Mouse (Mus musculus) heart, embryonic 12.5 days (tissue): ENCODE measurements around the gene Lrig3. TPM values are rescaled to one million over a fixed set of nuclear protein-coding genes. Genes with fewer than 3 reads are reported as not detected.

ENCODE experiments used
- ATAC-seq: fragments of 200-750 bp; cut with Nextera tagmentation; 2 replicates; pipeline ENCODE4 v1.8.0; 2017; ENCODE audit warnings: moderate TSS enrichment, moderate library complexity; ENCODE audit not compliant: insufficient number of reproducible peaks, low FRiP score
- H3K27ac ChIP-seq: fragments of 300-500 bp; sonication (generic); 2 replicates; pipeline ENCODE4 v1.5.1; 2016; ENCODE audit warnings: mild to moderate bottlenecking, moderate library complexity; ENCODE audit not compliant: poor library complexity, severe bottlenecking
- H3K27me3 ChIP-seq: fragments of 300-500 bp; sonication (generic); replicated peaks from 2 replicates; pipeline ENCODE4 v1.6.1; 2016; ENCODE audit warnings: mild to moderate bottlenecking, moderate library complexity
- H3K36me3 ChIP-seq: fragments of 300-500 bp; sonication (generic); 2 replicates; pipeline ENCODE4 v1.6.1; 2016; ENCODE audit warnings: mild to moderate bottlenecking, moderate library complexity
- H3K4me1 ChIP-seq: fragments of 300-500 bp; sonication (generic); replicated peaks from 2 replicates; pipeline ENCODE4 v1.6.1; 2016; ENCODE audit warnings: mild to moderate bottlenecking
- H3K4me2 ChIP-seq: fragments of 300-500 bp; sonication (generic); 2 replicates; pipeline ENCODE4 v1.6.1; 2016; ENCODE audit warnings: mild to moderate bottlenecking, moderate library complexity
- H3K4me3 ChIP-seq: fragments of 300-500 bp; sonication (generic); 2 replicates; pipeline ENCODE4 v1.5.1; 2016; ENCODE audit warnings: mild to moderate bottlenecking
- H3K9ac ChIP-seq: fragments of 300-500 bp; sonication (generic); 2 replicates; pipeline ENCODE4 v1.6.1; 2016; ENCODE audit warnings: mild to moderate bottlenecking, moderate library complexity
- H3K9me3 ChIP-seq: fragments of 300-500 bp; sonication (generic); replicated peaks from 2 replicates; pipeline ENCODE4 v1.6.1; 2016; ENCODE audit warnings: mild to moderate bottlenecking, moderate library complexity
- WGBS: fragments of 180-500 bp; shearing (Covaris S2); methylation state at CpG from one replicate; pipeline ENCODE4 v1.1.7; 2016; 5-methylcytosine and 5-hydroxymethylcytosine counted together
- polyA plus RNA-seq: library from polyadenylated mRNA; unstranded; fragments of >200 nt; fragmentation: Nextera tagmentation; extraction: Ambion mirVana; gene quantifications from 2 replicates; pipeline ENCODE4 v1.2.1, GENCODE M21; 2016

Gene Lrig3
- polyA plus RNA-seq: 1.8 and 2.0 TPM in 2 replicates

- Histone ChIP-seq H3K4me1 (peaks cover 15% of the 10 kb centered on the region), H3K27ac (no peak within 1 kb of the TSS), H3K9me3 (no peaks in the 10 kb centered on the region), H3K36me3 (no peaks in the 10 kb centered on the region), H3K9ac (peak within 1 kb of the TSS; percentile 78), H3K4me2 (peak within 1 kb of the TSS; percentile 95), H3K27me3 (peaks cover 61% of the 10 kb centered on the region), H3K4me3 (peak within 1 kb of the TSS; percentile 71)
- WGBS: under 1% methylated on average over 61 of the region's 62 CpGs
- peak; percentile 87 for ATAC-seq
These were observed at the start of gene Lrig3 for GRCm38 (mm10) chr10:125965968-125966480. Gene Lrig3 (plus strand): TSS chr10:125966168.

GRCm38 (mm10) chr10:125916781-125917180, 49.2 kb upstream of the Lrig3 start:
- no peak for ATAC-seq

GRCm38 (mm10) chr10:125917436-125917871, 48.5 kb upstream of the Lrig3 start:
- H3K4me3 ChIP-seq: no peak overlapping the region; the same call in 1 of the 2 replicates

More at GRCm38 (mm10) chr10:125916781-125917180, 49.2 kb upstream of the Lrig3 start:
- WGBS: 39% methylated on average over 6 of the region's 6 CpGs
- Histone ChIP-seq H3K27me3 (no peaks in the 10 kb centered on the region; the same call in 1 of the 2 replicates), H3K9ac (no peak overlapping the region), H3K4me2 (no peak overlapping the region; the same call in 1 of the 2 replicates), H3K9me3 (no peaks in the 10 kb centered on the region), H3K4me3 (no peak overlapping the region), H3K36me3 (no peaks in the 10 kb centered on the region), H3K27ac (no peak overlapping the region), H3K4me1 (0 out of 2 replicates have a peak, but pooled peaks cover 3% of the 10 kb centered on the region)

GRCm38 (mm10) chr10:125918994-125919393, 47.0 kb upstream of the Lrig3 start:
- Histone ChIP-seq H3K4me1 (0 out of 2 replicates have a peak, but pooled peaks cover 3% of the 10 kb centered on the region), H3K27me3 (no peaks in the 10 kb centered on the region; the same call in 1 of the 2 replicates), H3K4me2 (no peak overlapping the region), H3K27ac (no peak overlapping the region), H3K4me3 (no peak overlapping the region), H3K9ac (no peak overlapping the region), H3K36me3 (no peaks in the 10 kb centered on the region), H3K9me3 (peaks cover under 1% of the 10 kb centered on the region; the same call in 1 of the 2 replicates)
- 44% methylated on average over 1 of the region's 1 CpGs for WGBS
- no peak for ATAC-seq

More at GRCm38 (mm10) chr10:125917436-125917871, 48.5 kb upstream of the Lrig3 start:
- Histone ChIP-seq H3K36me3 (no peaks in the 10 kb centered on the region), H3K27ac (no peak overlapping the region), H3K9ac (no peak overlapping the region), H3K9me3 (no peaks in the 10 kb centered on the region), H3K4me1 (0 out of 2 replicates have a peak, but pooled peaks cover 3% of the 10 kb centered on the region), H3K4me2 (peak overlapping the region; percentile 59), H3K27me3 (no peaks in the 10 kb centered on the region; the same call in 1 of the 2 replicates)
- peak; percentile 51; the same call in 1 of the 2 replicates for ATAC-seq
- WGBS: 8% methylated on average over 9 of the region's 9 CpGs

- H3K9ac ChIP-seq: no peak overlapping the region
- peaks cover 6% of the 10 kb centered on the region; the same call in 1 of the 2 replicates for H3K9me3 ChIP-seq
- H3K4me3 ChIP-seq: no peak overlapping the region
- H3K36me3 ChIP-seq: no peaks in the 10 kb centered on the region
- 0 out of 2 replicates have a peak, but pooled peaks cover 3% of the 10 kb centered on the region for H3K4me1 ChIP-seq
- no peak for ATAC-seq
- 47% methylated on average over 6 of the region's 6 CpGs for WGBS
- no peak overlapping the region for H3K27ac ChIP-seq
- no peak overlapping the region for H3K4me2 ChIP-seq
- no peaks in the 10 kb centered on the region; the same call in 1 of the 2 replicates for H3K27me3 ChIP-seq
These were observed 44.1 kb upstream of the Lrig3 start for GRCm38 (mm10) chr10:125921654-125922446.

GRCm38 (mm10) chr10:125929961-125930360, 36.0 kb upstream of the Lrig3 start:
- H3K4me3 ChIP-seq: no peak overlapping the region
- H3K27me3 ChIP-seq: no peaks in the 10 kb centered on the region
- ATAC-seq: no peak
- no peaks in the 10 kb centered on the region for H3K36me3 ChIP-seq
- H3K9me3 ChIP-seq: 0 out of 2 replicates have a peak, but pooled peaks cover 3% of the 10 kb centered on the region
- WGBS: 77% methylated on average over 3 of the region's 3 CpGs
- no peak overlapping the region for H3K4me2 ChIP-seq
- H3K27ac ChIP-seq: no peak overlapping the region
- no peak overlapping the region for H3K9ac ChIP-seq
- H3K4me1 ChIP-seq: no peaks in the 10 kb centered on the region

DNA sequence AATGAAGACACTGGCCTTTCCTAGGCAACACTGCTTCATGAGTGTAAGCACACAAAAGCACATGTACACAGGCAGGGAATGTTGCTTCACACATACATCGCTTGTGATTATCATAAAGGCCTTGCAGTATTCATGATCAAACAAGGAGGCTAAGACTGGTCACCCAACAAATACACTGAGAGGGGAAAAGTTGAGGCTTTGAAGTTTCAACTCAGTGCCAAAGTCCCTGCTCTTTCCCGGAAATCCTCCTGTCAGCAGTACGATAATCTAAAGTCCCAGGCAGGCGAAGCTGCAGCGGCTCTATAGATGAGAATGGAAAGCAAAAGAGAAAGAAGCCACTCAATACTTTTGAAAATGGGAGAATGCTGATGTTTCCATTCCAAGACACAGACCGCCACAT, 32.6 kb upstream of the Lrig3 start:
- no peak overlapping the region for H3K4me2 ChIP-seq
- no peak overlapping the region for H3K4me3 ChIP-seq
- WGBS: 62% methylated on average over 6 of the region's 6 CpGs
- no peak for ATAC-seq
- H3K36me3 ChIP-seq: no peaks in the 10 kb centered on the region
- H3K27ac ChIP-seq: no peak overlapping the region
- H3K9ac ChIP-seq: no peak overlapping the region
- no peaks in the 10 kb centered on the region for H3K27me3 ChIP-seq
- no peaks in the 10 kb centered on the region for H3K4me1 ChIP-seq
- 0 out of 2 replicates have a peak, but pooled peaks cover 3% of the 10 kb centered on the region for H3K9me3 ChIP-seq

DNA sequence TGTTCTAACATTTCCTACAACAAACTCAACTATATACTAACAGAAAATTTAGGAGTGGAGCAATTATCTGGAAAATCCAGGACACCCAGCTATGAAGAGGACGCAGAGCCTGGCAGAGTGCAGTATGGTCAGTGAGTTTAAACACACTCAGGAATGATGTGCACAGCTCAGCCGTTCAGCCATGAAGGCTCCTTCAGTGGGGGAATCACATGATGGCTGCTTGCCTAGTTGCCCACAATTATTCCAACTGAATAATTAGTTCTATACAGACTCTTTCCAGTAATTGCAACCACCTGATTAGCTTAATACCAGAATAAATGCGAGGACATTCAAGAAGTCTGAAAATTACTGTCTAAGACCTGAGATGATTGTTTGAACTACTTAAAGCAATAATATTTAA, 31.9 kb upstream of the Lrig3 start:
- Histone ChIP-seq H3K4me3 (no peak overlapping the region), H3K9me3 (0 out of 2 replicates have a peak, but pooled peaks cover under 1% of the 10 kb centered on the region), H3K27me3 (peaks cover 4% of the 10 kb centered on the region; the same call in 1 of the 2 replicates), H3K9ac (no peak overlapping the region), H3K4me2 (no peak overlapping the region), H3K36me3 (no peaks in the 10 kb centered on the region), H3K27ac (no peak overlapping the region), H3K4me1 (no peaks in the 10 kb centered on the region)
- WGBS: 70% methylated on average over 3 of the region's 3 CpGs
- no peak for ATAC-seq

- no peaks in the 10 kb centered on the region for H3K4me1 ChIP-seq
- WGBS: 51% methylated on average over 11 of the region's 11 CpGs
- H3K9ac ChIP-seq: no peak overlapping the region
- H3K27me3 ChIP-seq: peaks cover 13% of the 10 kb centered on the region
- no peak overlapping the region for H3K4me3 ChIP-seq
- no peak for ATAC-seq
- H3K4me2 ChIP-seq: no peak overlapping the region
- no peaks in the 10 kb centered on the region for H3K36me3 ChIP-seq
- H3K27ac ChIP-seq: no peak overlapping the region
- no peaks in the 10 kb centered on the region for H3K9me3 ChIP-seq
These were observed 28.2 kb upstream of the Lrig3 start for GRCm38 (mm10) chr10:125937517-125938497.

DNA sequence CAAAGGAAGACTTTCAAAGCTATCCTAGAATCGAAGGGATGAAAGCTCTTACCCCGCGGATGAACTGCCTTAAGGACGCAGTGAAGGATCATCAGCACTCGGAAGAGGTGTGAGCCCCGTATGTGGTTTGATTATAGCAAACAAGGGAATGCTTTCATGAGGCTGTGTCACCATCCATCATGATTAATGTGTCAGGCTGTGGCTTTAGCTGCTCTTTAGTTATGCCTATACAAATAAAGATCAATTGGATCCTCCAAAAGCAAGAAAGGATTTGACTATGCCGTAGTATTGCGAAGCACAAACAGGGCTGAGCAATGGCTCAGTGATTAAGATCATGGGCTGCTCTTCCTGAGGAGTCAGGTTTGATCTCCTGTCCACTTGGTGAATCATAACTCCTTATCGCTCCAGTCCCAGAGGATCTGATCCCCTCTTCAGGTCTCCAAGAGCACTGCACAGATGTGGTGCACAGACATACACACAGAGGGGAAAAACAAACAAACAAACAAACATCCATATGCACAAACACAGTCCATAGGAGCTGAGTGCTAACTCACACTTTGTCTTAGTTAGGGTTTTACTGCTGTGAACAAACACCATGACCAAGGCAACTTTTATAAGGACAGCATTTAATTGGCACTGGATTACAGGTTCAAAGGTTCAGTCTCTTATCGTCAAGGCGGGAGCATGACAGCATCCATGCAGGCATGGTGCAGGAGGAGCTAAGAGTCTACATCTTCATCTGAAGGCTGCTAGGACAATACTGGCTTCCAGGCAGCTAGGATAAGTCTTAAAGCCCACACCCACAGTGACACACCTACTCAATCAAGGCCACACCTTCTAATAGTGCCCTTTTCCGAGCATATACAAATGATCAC, 27.2 kb upstream of the Lrig3 start:
- 66% methylated on average over 12 of the region's 12 CpGs for WGBS
- Histone ChIP-seq H3K4me2 (no peak overlapping the region), H3K27ac (no peak overlapping the region), H3K27me3 (peaks cover 22% of the 10 kb centered on the region), H3K4me1 (no peaks in the 10 kb centered on the region), H3K36me3 (no peaks in the 10 kb centered on the region), H3K4me3 (no peak overlapping the region), H3K9me3 (no peaks in the 10 kb centered on the region), H3K9ac (no peak overlapping the region)
- ATAC-seq: no peak
